Mouse (Mus musculus) kidney, postnatal 0 days (tissue): ENCODE data around the gene Ugt1a6a. TPM values are rescaled to one million over a fixed set of nuclear protein-coding genes. Genes with fewer than 3 reads are reported as not detected.

ENCODE experiments used
- ATAC-seq: fragments of 200-750 bp; cut with Nextera tagmentation; replicated peaks from 2 replicates; pipeline ENCODE4 v1.8.0; 2017; ENCODE audit warnings: low read depth, moderate number of reproducible peaks, moderate TSS enrichment, moderate library complexity; ENCODE audit not compliant: low FRiP score
- DNase-seq: peaks from one replicate; pipeline ENCODE4 v3.0.0-alpha.2; 2016; ENCODE audit warnings: low spot score
- H3K27ac ChIP-seq: fragments of 300-500 bp; sonication (generic); 2 replicates; pipeline ENCODE4 v1.5.1; 2014; ENCODE audit warnings: mild to moderate bottlenecking
- H3K27me3 ChIP-seq: fragments of 300-500 bp; sonication (generic); 2 replicates; pipeline ENCODE4 v1.6.1; 2014; ENCODE audit warnings: low read length, mixed read lengths; ENCODE audit not compliant: insufficient read depth
- H3K36me3 ChIP-seq: fragments of 300-500 bp; sonication (generic); 2 replicates; pipeline ENCODE4 v1.6.1; 2014; ENCODE audit warnings: low read length, mixed read lengths; ENCODE audit not compliant: insufficient read depth
- H3K4me1 ChIP-seq: fragments of 300-500 bp; sonication (generic); replicated peaks from 2 replicates; pipeline ENCODE4 v1.6.1; 2014; ENCODE audit warnings: antibody characterized with exemption, low read length, mixed read lengths; ENCODE audit not compliant: insufficient read depth
- H3K4me2 ChIP-seq: fragments of 300-500 bp; sonication (generic); 2 replicates; pipeline ENCODE4 v1.6.1; 2014; ENCODE audit warnings: mild to moderate bottlenecking, low read length, moderate library complexity, mixed read lengths
- H3K4me3 ChIP-seq: fragments of 300-500 bp; sonication (generic); replicated peaks from 2 replicates; pipeline ENCODE4 v1.5.1; 2014; ENCODE audit warnings: low read depth, low read length
- H3K9ac ChIP-seq: fragments of 300-500 bp; sonication (generic); 2 replicates; pipeline ENCODE4 v1.6.1; 2014; ENCODE audit warnings: low read depth, low read length
- H3K9me3 ChIP-seq: fragments of 300-500 bp; sonication (generic); replicated peaks from 2 replicates; pipeline ENCODE4 v1.6.1; 2016; ENCODE audit warnings: low read length, inconsistent platforms, mixed read lengths
- CTCF ChIP-seq: IDR thresholded peaks from 2 replicates; pipeline ENCODE4 v1.5.1; 2016; ENCODE audit warnings: antibody characterized with exemption, low read depth, mild to moderate bottlenecking, moderate library complexity
- WGBS: fragments of 180-500 bp; shearing (Covaris S2); extraction: QIAGEN DNeasy Blood & Tissue Kit; methylation state at CpG from one replicate; pipeline ENCODE4 v1.1.7; 2014; 5-methylcytosine and 5-hydroxymethylcytosine counted together
- polyA plus RNA-seq: library from polyadenylated mRNA; unstranded; fragments of >200 nt; fragmentation: Nextera tagmentation; extraction: Ambion mirVana; gene quantifications from 2 replicates; pipeline ENCODE4 v1.2.1, GENCODE M21; 2015

The Ugt1a6a gene
- polyA plus RNA-seq, 1 experiment from 2014 or later, result 9.3 TPM

GRCm38 (mm10) chr1:88228121-88228520 lies 93.5 kb downstream of the Ugt1a6a start:
- Histone ChIP-seq H3K9me3 (peaks cover 42% of the 10 kb centered on the region; the same call in 1 of the 2 replicates), H3K4me1 (no peaks in the 10 kb centered on the region), H3K9ac (no peak overlapping the region), H3K4me3 (no peak overlapping the region), H3K36me3 (no peaks in the 10 kb centered on the region), H3K4me2 (no peak overlapping the region), H3K27ac (no peak overlapping the region), H3K27me3 (no peaks in the 10 kb centered on the region)
- no peak for ATAC-seq
- TF ChIP-seq CTCF, result no peak
- 71% methylated on average over 7 of the region's 7 CpGs for WGBS
- DNase-seq, result no peak

- Histone ChIP-seq H3K4me3 (no peak overlapping the region), H3K36me3 (no peaks in the 10 kb centered on the region), H3K27ac (no peak overlapping the region), H3K4me1 (no peaks in the 10 kb centered on the region), H3K27me3 (no peaks in the 10 kb centered on the region), H3K9ac (no peak overlapping the region), H3K9me3 (peaks cover 55% of the 10 kb centered on the region; the same call in 1 of the 2 replicates), H3K4me2 (no peak overlapping the region)
- ATAC-seq, result 0 out of 2 replicates have a peak, but pooled peaks have one; percentile 4
- DNase-seq, result no peak
- no peak for TF ChIP-seq CTCF
- WGBS, result 81% methylated on average over 3 of the region's 3 CpGs
Observed at GRCm38 (mm10) chr1:88229566-88229965, 95.0 kb downstream of the Ugt1a6a start.

- WGBS, result 84% methylated on average over 5 of the region's 5 CpGs
- no peak overlapping the region for H3K9ac ChIP-seq
- H3K4me3 ChIP-seq, result no peak overlapping the region
- no peaks in the 10 kb centered on the region for H3K27me3 ChIP-seq
- no peak overlapping the region for H3K4me2 ChIP-seq
- TF ChIP-seq CTCF, result no peak
- no peaks in the 10 kb centered on the region for H3K36me3 ChIP-seq
- 0 out of 2 replicates have a peak, but pooled peaks have one; percentile 0 for ATAC-seq
- no peak overlapping the region for H3K27ac ChIP-seq
- H3K9me3 ChIP-seq, result peaks cover 59% of the 10 kb centered on the region
- H3K4me1 ChIP-seq, result no peaks in the 10 kb centered on the region
- DNase-seq, result no peak
Observed at GRCm38 (mm10) chr1:88229986-88230385, 95.4 kb downstream of the Ugt1a6a start.

- H3K4me2 ChIP-seq, result no peak overlapping the region
- no peak for TF ChIP-seq CTCF
- H3K9me3 ChIP-seq, result peaks cover 64% of the 10 kb centered on the region
- H3K4me3 ChIP-seq, result no peak overlapping the region
- no peaks in the 10 kb centered on the region for H3K36me3 ChIP-seq
- H3K27me3 ChIP-seq, result no peaks in the 10 kb centered on the region
- H3K27ac ChIP-seq, result no peak overlapping the region
- H3K9ac ChIP-seq, result no peak overlapping the region
- no peak for ATAC-seq
- H3K4me1 ChIP-seq, result no peaks in the 10 kb centered on the region
- DNase-seq, result no peak
- 72% methylated on average over 7 of the region's 7 CpGs for WGBS
Observed at GRCm38 (mm10) chr1:88230421-88230820, 95.8 kb downstream of the Ugt1a6a start.

GRCm38 (mm10) chr1:88230981-88231802 lies 96.6 kb downstream of the Ugt1a6a start:
- no peak overlapping the region for H3K9ac ChIP-seq
- no peak for DNase-seq
- H3K27ac ChIP-seq, result no peak overlapping the region
- 75% methylated on average over 6 of the region's 6 CpGs for WGBS
- no peak overlapping the region for H3K4me2 ChIP-seq
- no peak for ATAC-seq
- H3K4me3 ChIP-seq, result no peak overlapping the region
- H3K4me1 ChIP-seq, result no peaks in the 10 kb centered on the region
- no peak for TF ChIP-seq CTCF
- peaks cover 65% of the 10 kb centered on the region for H3K9me3 ChIP-seq
- H3K27me3 ChIP-seq, result no peaks in the 10 kb centered on the region
- no peaks in the 10 kb centered on the region for H3K36me3 ChIP-seq

- H3K9ac ChIP-seq, result no peak overlapping the region
- no peaks in the 10 kb centered on the region for H3K4me1 ChIP-seq
- H3K4me2 ChIP-seq, result no peak overlapping the region
- H3K36me3 ChIP-seq, result no peaks in the 10 kb centered on the region
- ATAC-seq (no peak), DNase-seq (no peak)
- H3K4me3 ChIP-seq, result no peak overlapping the region
- no peak for TF ChIP-seq CTCF
- H3K27me3 ChIP-seq, result no peaks in the 10 kb centered on the region
- 66% methylated on average over 7 of the region's 7 CpGs for WGBS
- H3K27ac ChIP-seq, result no peak overlapping the region
- H3K9me3 ChIP-seq, result peaks cover 69% of the 10 kb centered on the region
Observed at GRCm38 (mm10) chr1:88231803-88232499, 97.3 kb downstream of the Ugt1a6a start.
